Mouse (Mus musculus) urinary bladder, postnatal 36 days (tissue): ENCODE measurements around the gene Apbb1.

Source experiments
- DNase-seq, 2 experiments: peaks; one replicate each; pipeline ENCODE4 v3.0.0; 2022; ENCODE audit warnings: low spot score in 2 of 2, mixed read lengths in 1 of 2

Gene Apbb1

GRCm38 (mm10) chr7:105581094-105581703 lies at the start of gene Apbb1:
TSS of gene Apbb1 (minus strand) at chr7:105581653.
- peak; percentile 59 to 61 for DNase-seq

GRCm38 (mm10) chr7:105628633-105629032 lies 47.2 kb upstream of the Apbb1 start:
- peak in 1 of 2 experiments; percentile 55 for DNase-seq

GRCm38 (mm10) chr7:105625397-105625796 lies 43.9 kb upstream of the Apbb1 start:
- DNase-seq, result no peak

GRCm38 (mm10) chr7:105621646-105622292 lies 40.3 kb upstream of the Apbb1 start:
- no peak for DNase-seq

- DNase-seq, result no peak
Observed at GRCm38 (mm10) chr7:105621053-105621452, 39.6 kb upstream of the Apbb1 start.

- no peak for DNase-seq
Observed at GRCm38 (mm10) chr7:105619701-105620100, 38.2 kb upstream of the Apbb1 start.

GRCm38 (mm10) chr7:105617810-105618209 lies 36.4 kb upstream of the Apbb1 start:
- DNase-seq, result no peak

GRCm38 (mm10) chr7:105616561-105616960 lies 35.1 kb upstream of the Apbb1 start:
- DNase-seq, result no peak

- no peak for DNase-seq
Observed at GRCm38 (mm10) chr7:105615720-105616119, 34.3 kb upstream of the Apbb1 start.

- DNase-seq, result no peak
Observed at GRCm38 (mm10) chr7:105614400-105614799, 32.9 kb upstream of the Apbb1 start.

- DNase-seq, result no peak
Observed at GRCm38 (mm10) chr7:105611767-105612166, 30.3 kb upstream of the Apbb1 start.

- DNase-seq, result no peak
Observed at GRCm38 (mm10) chr7:105608467-105608866, 27.0 kb upstream of the Apbb1 start.

GRCm38 (mm10) chr7:105602860-105603623 lies 21.6 kb upstream of the Apbb1 start:
- peak; percentile 32 to 70 for DNase-seq

GRCm38 (mm10) chr7:105590097-105590496 lies 8.6 kb upstream of the Apbb1 start:
- DNase-seq, result no peak

GRCm38 (mm10) chr7:105588325-105588912 lies 7.0 kb upstream of the Apbb1 start:
- no peak for DNase-seq

GRCm38 (mm10) chr7:105581959-105582358 lies 506 bp upstream of the Apbb1 start:
- DNase-seq, result no peak

GRCm38 (mm10) chr7:105580627-105581089 lies 795 bp downstream of the Apbb1 start:
- DNase-seq, result peak in 1 of 2 experiments; percentile 12

GRCm38 (mm10) chr7:105578481-105578880 lies 3.0 kb downstream of the Apbb1 start:
- no peak for DNase-seq

GRCm38 (mm10) chr7:105577377-105577871 lies 4.0 kb downstream of the Apbb1 start:
- no peak for DNase-seq

GRCm38 (mm10) chr7:105576166-105576748 lies 5.2 kb downstream of the Apbb1 start:
- no peak for DNase-seq

GRCm38 (mm10) chr7:105574537-105574936 lies 6.9 kb downstream of the Apbb1 start:
- no peak for DNase-seq

GRCm38 (mm10) chr7:105572949-105573348 lies 8.5 kb downstream of the Apbb1 start:
- no peak for DNase-seq
